Mouse (Mus musculus) limb, embryonic 11.5 days (tissue): ENCODE results near the gene Osbp2. TPM values are rescaled to one million over a fixed set of nuclear protein-coding genes. Genes with fewer than 3 reads are reported as not detected.

Experiments used
- ATAC-seq: fragments of 200-750 bp; cut with Nextera tagmentation; 2 replicates; pipeline ENCODE4 v1.8.0; 2017; ENCODE audit warnings: low read depth; ENCODE audit not compliant: insufficient number of reproducible peaks, low FRiP score, low TSS enrichment
- DNase-seq: peaks from one replicate; pipeline ENCODE4 v3.0.0-alpha.2; 2015; ENCODE audit warnings: low spot score
- H3K27ac ChIP-seq: fragments of 300-500 bp; sonication (generic); replicated peaks from 2 replicates; pipeline ENCODE4 v1.5.1; 2014; ENCODE audit warnings: low read depth, mild to moderate bottlenecking, low read length
- H3K27me3 ChIP-seq: fragments of 300-500 bp; sonication (generic); 2 replicates; pipeline ENCODE4 v1.6.1; 2014; ENCODE audit warnings: mild to moderate bottlenecking, low read length, mixed read lengths; ENCODE audit not compliant: control insufficient read depth, insufficient read depth
- H3K36me3 ChIP-seq: fragments of 300-500 bp; sonication (generic); 2 replicates; pipeline ENCODE4 v1.6.1; 2014; ENCODE audit warnings: mild to moderate bottlenecking, low read length, moderate library complexity, mixed read lengths; ENCODE audit not compliant: control insufficient read depth, insufficient read depth
- H3K4me1 ChIP-seq: fragments of 300-500 bp; sonication (generic); 2 replicates; pipeline ENCODE4 v1.6.1; 2014; ENCODE audit warnings: low read length, mixed read lengths; ENCODE audit not compliant: control insufficient read depth, insufficient read depth
- H3K4me2 ChIP-seq: fragments of 300-500 bp; sonication (generic); 2 replicates; pipeline ENCODE4 v1.6.1; 2014; ENCODE audit warnings: low read depth, mild to moderate bottlenecking, moderate library complexity; ENCODE audit not compliant: severe bottlenecking
- H3K4me3 ChIP-seq: fragments of 300-500 bp; sonication (generic); 2 replicates; pipeline ENCODE4 v1.5.1; 2014; ENCODE audit warnings: low read depth, low read length
- H3K9ac ChIP-seq: fragments of 300-500 bp; sonication (generic); 2 replicates; pipeline ENCODE4 v1.6.1; 2014; ENCODE audit warnings: mild to moderate bottlenecking, low read length
- H3K9me3 ChIP-seq: fragments of 300-500 bp; sonication (generic); 2 replicates; pipeline ENCODE4 v1.6.1; 2016; ENCODE audit warnings: low read length; ENCODE audit not compliant: control insufficient read depth
- WGBS: fragments of 180-500 bp; shearing (Covaris S2); extraction: QIAGEN DNeasy Blood & Tissue Kit; methylation state at CpG from one replicate; pipeline ENCODE4 v1.1.7; 2014; 5-methylcytosine and 5-hydroxymethylcytosine counted together
- polyA plus RNA-seq: library from polyadenylated mRNA; unstranded; fragments of >200 nt; fragmentation: Nextera tagmentation; extraction: Ambion mirVana; gene quantifications from 2 replicates; pipeline ENCODE4 v1.2.1, GENCODE M21; 2014

The Osbp2 gene
- polyA plus RNA-seq, 1 experiment from 2014 or later, result 0.69 TPM

DNA sequence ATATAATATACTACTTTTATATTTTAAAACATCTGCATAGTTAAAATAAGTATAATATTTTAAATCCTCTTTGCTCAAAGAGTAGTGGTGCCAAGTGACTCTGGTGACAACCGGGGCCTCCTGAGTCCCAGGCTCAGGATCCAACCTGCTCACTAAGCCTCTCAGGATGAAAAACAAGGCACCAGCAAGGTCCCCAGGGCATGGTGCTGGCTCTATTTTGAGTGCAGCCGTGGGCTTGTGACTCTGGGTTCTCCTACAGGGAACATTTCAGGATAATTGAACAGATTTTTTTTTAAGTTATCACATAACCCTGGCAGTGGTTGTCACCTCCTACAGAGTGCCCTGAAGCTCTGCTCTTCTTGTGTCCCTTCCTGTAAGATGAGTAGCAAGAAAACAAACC is 17.4 kb downstream of the Osbp2 start:
- Histone ChIP-seq H3K4me2 (no peak overlapping the region), H3K4me3 (no peak overlapping the region), H3K36me3 (no peaks in the 10 kb centered on the region), H3K27me3 (no peaks in the 10 kb centered on the region), H3K9ac (no peak overlapping the region), H3K27ac (no peak overlapping the region), H3K4me1 (no peaks in the 10 kb centered on the region), H3K9me3 (no peaks in the 10 kb centered on the region)
- DNase-seq (no peak), ATAC-seq (no peak)
- 68% methylated on average over 2 of the region's 2 CpGs for WGBS

DNA sequence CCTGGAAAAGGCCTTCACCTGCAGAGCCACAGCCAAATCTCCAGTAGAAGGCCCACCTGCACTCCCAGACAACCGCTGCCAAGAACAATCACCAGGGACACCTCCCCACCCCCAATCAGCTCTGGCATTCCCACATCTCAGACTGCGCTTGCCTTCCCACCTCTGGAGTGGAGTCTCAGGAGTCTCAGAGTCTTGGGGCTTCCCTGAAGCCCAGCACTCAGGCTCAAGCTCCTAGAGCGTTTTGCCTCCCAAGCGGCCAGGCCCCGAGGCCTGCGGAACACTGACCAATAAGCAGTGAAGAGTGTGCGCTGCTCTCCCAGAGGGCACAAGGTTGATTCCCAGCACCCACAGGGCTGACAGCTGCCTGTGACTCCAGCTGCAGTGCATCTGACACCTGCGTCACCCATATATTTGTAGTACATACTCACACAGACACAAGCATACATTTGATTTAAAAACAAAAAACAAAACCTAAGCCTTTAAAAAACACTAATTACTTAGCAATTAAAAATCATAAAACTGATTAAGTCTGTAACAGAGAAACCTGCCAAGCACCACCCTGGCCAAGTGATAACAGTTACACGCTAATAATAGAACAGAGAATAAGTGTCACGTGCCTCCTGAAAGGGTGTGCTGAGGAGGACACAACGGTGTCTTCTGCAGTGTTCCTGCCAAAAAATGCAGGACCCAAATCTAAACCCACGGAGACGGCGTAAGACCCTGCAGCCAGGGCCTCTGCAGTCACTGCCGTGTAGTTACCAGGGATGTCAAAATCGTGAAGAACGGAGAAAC is 19.6 kb downstream of the Osbp2 start:
- no peaks in the 10 kb centered on the region for H3K36me3 ChIP-seq
- ATAC-seq (no peak), DNase-seq (no peak)
- no peaks in the 10 kb centered on the region for H3K27me3 ChIP-seq
- no peak overlapping the region for H3K4me2 ChIP-seq
- H3K9ac ChIP-seq, result no peak overlapping the region
- H3K4me3 ChIP-seq, result no peak overlapping the region
- 81% methylated on average over 17 of the region's 17 CpGs for WGBS
- no peaks in the 10 kb centered on the region for H3K4me1 ChIP-seq
- H3K27ac ChIP-seq, result no peak overlapping the region
- no peaks in the 10 kb centered on the region for H3K9me3 ChIP-seq

DNA sequence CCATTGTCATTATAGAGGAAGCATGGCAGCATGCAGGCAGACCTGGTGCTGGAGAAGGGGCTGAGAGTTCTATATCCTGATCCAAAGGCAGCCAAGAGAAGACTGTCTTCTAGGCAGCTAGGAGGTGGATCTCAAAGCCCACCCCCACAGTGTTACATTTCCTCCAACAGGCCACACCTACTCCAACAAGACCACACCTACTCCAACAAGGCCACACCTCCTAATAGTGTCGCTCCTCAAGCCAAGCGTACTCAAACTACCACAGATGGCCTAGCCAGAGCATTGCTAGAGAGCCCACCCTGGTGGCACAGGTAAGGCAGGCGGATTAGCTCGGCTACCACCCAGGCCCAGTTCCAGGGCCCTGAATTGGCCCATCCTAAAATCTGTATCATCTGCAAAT is 28.4 kb downstream of the Osbp2 start:
- Histone ChIP-seq H3K9ac (no peak overlapping the region), H3K9me3 (no peaks in the 10 kb centered on the region), H3K4me1 (no peaks in the 10 kb centered on the region), H3K27me3 (no peaks in the 10 kb centered on the region), H3K4me3 (no peak overlapping the region), H3K36me3 (no peaks in the 10 kb centered on the region), H3K27ac (no peak overlapping the region), H3K4me2 (no peak overlapping the region)
- 55% methylated on average over 4 of the region's 4 CpGs for WGBS
- DNase-seq, result no peak
- no peak for ATAC-seq

DNA sequence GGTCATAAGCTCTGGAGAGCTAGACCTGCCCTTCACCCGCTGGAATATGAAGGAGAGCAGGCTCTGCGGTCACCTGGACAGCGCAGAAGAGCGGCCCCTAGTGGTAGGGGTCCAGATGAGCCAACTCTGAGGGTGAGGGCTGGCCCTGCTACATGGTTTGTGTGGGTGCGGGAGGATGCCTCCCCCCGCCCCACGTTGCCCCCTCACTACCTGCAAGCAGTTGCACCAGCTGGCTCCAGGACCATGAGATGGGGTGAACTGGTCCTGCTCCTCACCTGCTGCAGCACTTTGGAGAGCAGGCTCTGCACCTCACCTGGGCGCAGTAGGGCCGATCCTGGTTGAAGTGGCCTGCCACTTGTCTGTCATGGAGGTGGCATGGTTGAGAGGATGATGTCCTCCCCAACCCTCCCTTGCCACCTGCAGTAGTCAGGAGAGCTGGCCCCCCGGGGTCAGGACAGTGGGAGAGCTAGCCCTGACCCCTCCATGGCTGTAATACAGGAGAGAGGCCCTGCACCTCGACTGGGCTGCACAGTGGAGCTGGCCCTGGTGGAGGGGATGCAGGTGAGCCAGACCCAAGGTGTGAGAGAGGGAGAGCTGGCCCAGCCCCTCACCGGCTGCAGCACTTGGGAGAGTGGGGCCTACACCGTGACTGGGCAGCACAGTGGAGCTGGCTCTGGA is 29.1 kb downstream of the Osbp2 start:
- no peak overlapping the region; the same call in 1 of the 2 replicates for H3K4me2 ChIP-seq
- DNase-seq (peak; percentile 66), ATAC-seq (no peak)
- H3K9me3 ChIP-seq, result no peaks in the 10 kb centered on the region
- no peak overlapping the region for H3K27ac ChIP-seq
- H3K27me3 ChIP-seq, result no peaks in the 10 kb centered on the region
- WGBS, result 54% methylated on average over 13 of the region's 13 CpGs
- H3K4me1 ChIP-seq, result no peaks in the 10 kb centered on the region
- H3K9ac ChIP-seq, result no peak overlapping the region
- H3K4me3 ChIP-seq, result no peak overlapping the region
- H3K36me3 ChIP-seq, result no peaks in the 10 kb centered on the region

DNA sequence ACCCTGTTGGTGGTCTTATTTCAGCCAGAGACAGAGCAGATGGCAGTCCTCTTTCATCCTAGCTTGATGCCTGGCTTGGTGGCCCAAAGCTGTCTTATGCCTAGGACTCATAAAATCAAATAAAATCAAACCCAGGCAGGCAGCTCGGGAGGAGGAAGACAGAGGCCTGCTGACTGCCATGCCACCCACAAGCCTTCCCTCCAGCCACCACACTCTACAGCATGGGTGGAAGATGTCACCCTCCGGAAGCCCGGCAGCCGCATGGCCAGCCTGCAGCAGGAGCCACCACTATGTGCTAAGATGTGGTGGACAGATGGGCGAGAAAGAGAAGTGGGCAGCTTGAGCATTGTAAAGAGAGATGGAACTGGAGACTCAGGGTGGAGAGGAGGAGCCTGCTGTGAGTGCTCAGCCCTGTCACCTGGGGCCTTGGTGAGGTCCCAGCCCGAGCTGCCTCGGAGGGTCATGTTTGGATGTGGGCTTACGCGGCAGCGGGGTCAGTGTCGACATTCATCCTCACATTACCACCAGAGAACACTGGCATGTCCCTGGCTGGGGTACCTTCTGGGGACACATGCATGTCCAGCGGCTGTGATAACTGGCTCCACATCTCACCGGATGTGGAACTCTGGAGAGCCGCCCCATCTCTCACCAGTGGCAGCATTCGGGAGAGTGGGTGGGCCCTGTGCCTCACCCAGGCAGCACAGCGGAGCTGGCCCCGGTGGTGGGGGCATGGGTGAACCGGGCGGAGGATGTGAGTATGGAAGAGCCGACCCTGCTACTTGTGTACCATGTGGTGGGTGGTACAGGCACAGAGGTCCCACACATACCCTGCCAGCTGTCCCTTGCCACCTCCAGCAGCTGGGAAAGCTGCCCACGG is 29.9 kb downstream of the Osbp2 start:
- H3K4me1 ChIP-seq, result no peaks in the 10 kb centered on the region
- 36% methylated on average over 21 of the region's 21 CpGs for WGBS
- no peaks in the 10 kb centered on the region for H3K36me3 ChIP-seq
- ATAC-seq (0 out of 2 replicates have a peak, but pooled peaks have one; percentile 3), DNase-seq (no peak)
- no peaks in the 10 kb centered on the region for H3K9me3 ChIP-seq
- no peak overlapping the region for H3K27ac ChIP-seq
- no peak overlapping the region for H3K4me3 ChIP-seq
- H3K9ac ChIP-seq, result no peak overlapping the region
- H3K4me2 ChIP-seq, result no peak overlapping the region; the same call in 1 of the 2 replicates
- no peaks in the 10 kb centered on the region for H3K27me3 ChIP-seq

DNA sequence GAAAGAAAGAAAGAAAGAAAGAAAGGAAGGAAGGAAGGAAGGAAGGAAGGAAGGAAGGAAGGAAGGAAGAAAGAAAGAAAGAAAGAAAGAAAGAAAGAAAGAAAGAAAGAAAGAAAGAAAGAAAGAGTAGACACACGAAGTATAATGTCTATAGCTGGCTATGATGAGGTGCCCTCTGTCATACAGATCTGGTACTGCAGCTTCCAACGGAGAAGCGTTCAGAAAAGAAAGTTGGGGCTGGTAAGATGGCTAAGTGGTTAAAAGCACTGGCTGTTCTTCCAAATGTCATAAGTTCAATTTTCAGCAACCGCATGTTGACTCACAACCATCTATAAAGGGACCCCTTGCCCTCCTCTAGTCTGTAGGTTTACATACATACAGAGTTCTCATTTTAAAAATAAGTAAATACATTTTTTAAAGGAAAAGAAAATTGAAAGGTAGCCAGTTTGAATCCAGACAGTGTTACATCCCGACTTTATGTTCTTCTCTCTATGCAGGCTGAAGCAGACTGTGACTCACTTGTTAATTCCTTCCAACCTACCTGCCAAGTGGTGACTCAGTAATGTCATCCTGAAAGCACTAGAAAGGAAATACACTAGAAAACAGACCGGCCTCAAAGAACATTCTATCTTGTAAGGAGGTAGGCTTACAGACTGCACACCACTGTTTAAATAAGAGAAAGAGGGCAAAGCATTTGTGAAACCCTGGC is 31.4 kb downstream of the Osbp2 start:
- Histone ChIP-seq H3K27ac (no peak overlapping the region), H3K27me3 (no peaks in the 10 kb centered on the region), H3K4me2 (no peak overlapping the region), H3K9ac (no peak overlapping the region), H3K4me1 (no peaks in the 10 kb centered on the region), H3K9me3 (no peaks in the 10 kb centered on the region), H3K36me3 (no peaks in the 10 kb centered on the region), H3K4me3 (no peak overlapping the region)
- 57% methylated on average over 6 of the region's 6 CpGs for WGBS
- ATAC-seq (no peak), DNase-seq (no peak)

DNA sequence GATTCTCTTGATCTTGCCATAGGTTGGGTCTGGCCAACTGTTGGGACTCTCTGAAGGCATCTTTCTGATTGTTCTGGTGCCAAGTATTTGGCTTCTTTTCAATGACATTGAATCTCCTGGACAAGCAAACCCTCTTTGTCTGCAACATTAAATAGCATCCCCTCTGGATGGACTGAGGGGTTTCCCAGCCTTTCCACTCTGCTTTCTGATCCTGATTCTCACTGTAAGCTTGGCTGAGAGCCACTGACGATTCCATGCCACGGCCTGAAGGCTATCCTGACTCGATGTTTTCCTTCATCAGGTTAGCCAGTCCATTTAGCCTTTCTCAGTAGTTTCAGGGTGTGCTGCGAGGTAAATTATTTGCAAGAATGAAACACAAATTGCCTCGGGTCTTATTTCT is 34.0 kb downstream of the Osbp2 start:
- no peak overlapping the region for H3K4me2 ChIP-seq
- H3K4me1 ChIP-seq, result no peaks in the 10 kb centered on the region
- no peak overlapping the region for H3K27ac ChIP-seq
- no peaks in the 10 kb centered on the region for H3K36me3 ChIP-seq
- H3K27me3 ChIP-seq, result no peaks in the 10 kb centered on the region
- ATAC-seq (no peak), DNase-seq (no peak)
- no peaks in the 10 kb centered on the region for H3K9me3 ChIP-seq
- H3K9ac ChIP-seq, result no peak overlapping the region
- 74% methylated on average over 5 of the region's 5 CpGs for WGBS
- H3K4me3 ChIP-seq, result no peak overlapping the region

DNA sequence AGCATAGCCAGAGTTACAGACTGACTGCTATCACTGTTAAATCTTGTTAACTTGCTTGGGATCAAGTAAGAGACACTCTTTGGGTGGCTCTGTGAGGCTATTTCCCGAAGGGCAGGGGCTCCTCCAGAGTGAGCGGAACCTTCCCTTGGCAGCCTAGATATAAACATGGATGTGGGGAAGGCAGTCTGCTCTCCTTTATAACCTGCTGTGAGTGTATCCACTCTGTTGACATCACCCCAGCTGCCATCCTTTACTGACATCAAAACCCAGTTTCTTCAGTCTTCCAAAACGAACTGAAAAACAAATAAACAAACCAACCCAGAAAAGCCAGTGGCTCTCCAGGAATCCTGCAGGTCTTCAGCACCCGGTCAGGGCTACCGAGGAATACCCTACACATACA is 39.6 kb downstream of the Osbp2 start:
- Histone ChIP-seq H3K4me1 (no peaks in the 10 kb centered on the region), H3K4me3 (no peak overlapping the region), H3K9me3 (no peaks in the 10 kb centered on the region), H3K27ac (no peak overlapping the region), H3K27me3 (no peaks in the 10 kb centered on the region), H3K4me2 (no peak overlapping the region), H3K9ac (no peak overlapping the region), H3K36me3 (no peaks in the 10 kb centered on the region)
- no peak for ATAC-seq
- no peak for DNase-seq
- 76% methylated on average over 5 of the region's 5 CpGs for WGBS
